Mouse (Mus musculus) heart, adult 9 months (tissue): ENCODE data around the gene Tbc1d22b.

Experiments used
- DNase-seq, 2 experiments: peaks; one replicate each; pipeline ENCODE4 v3.0.0; 2022; ENCODE audit warnings: low spot score in 2 of 2

Gene Tbc1d22b

GRCm38 (mm10) chr17:29541419-29541818 is 8.2 kb upstream of the Tbc1d22b start:
- peak; percentile 91 to 93 for DNase-seq

- no peak for DNase-seq
Observed at GRCm38 (mm10) chr17:29542831-29543690, 6.5 kb upstream of the Tbc1d22b start.

GRCm38 (mm10) chr17:29544064-29544463 is 5.5 kb upstream of the Tbc1d22b start:
- DNase-seq: no peak

- no peak for DNase-seq
Observed at GRCm38 (mm10) chr17:29545241-29545640, 4.3 kb upstream of the Tbc1d22b start.

- DNase-seq: no peak
Observed at GRCm38 (mm10) chr17:29548494-29548893, 1.1 kb upstream of the Tbc1d22b start.

- DNase-seq: no peak
Observed at GRCm38 (mm10) chr17:29548994-29549393, 591 bp upstream of the Tbc1d22b start.

GRCm38 (mm10) chr17:29551019-29551418 is 1.4 kb downstream of the Tbc1d22b start:
- DNase-seq: peak in 1 of 2 experiments; percentile 12

- no peak for DNase-seq
Observed at GRCm38 (mm10) chr17:29552162-29552732, 2.7 kb downstream of the Tbc1d22b start, which contains the start of gene Tmem217. Gene Tmem217 (minus strand): TSS chr17:29552385.

GRCm38 (mm10) chr17:29554176-29554575 is 4.6 kb downstream of the Tbc1d22b start:
- DNase-seq: no peak

GRCm38 (mm10) chr17:29556456-29556855 is 6.9 kb downstream of the Tbc1d22b start:
- DNase-seq: no peak

GRCm38 (mm10) chr17:29556893-29557292 is 7.3 kb downstream of the Tbc1d22b start:
- DNase-seq: no peak

- no peak for DNase-seq
Observed at GRCm38 (mm10) chr17:29558476-29558875, 8.9 kb downstream of the Tbc1d22b start.

GRCm38 (mm10) chr17:29565521-29565920 is 15.9 kb downstream of the Tbc1d22b start:
- no peak for DNase-seq

GRCm38 (mm10) chr17:29568435-29568834 is 18.9 kb downstream of the Tbc1d22b start:
- DNase-seq: no peak

GRCm38 (mm10) chr17:29569831-29570230 is 20.2 kb downstream of the Tbc1d22b start:
- DNase-seq: no peak

GRCm38 (mm10) chr17:29579579-29580126 is 30.1 kb downstream of the Tbc1d22b start:
- no peak for DNase-seq

- no peak for DNase-seq
Observed at GRCm38 (mm10) chr17:29583569-29583968, 34.0 kb downstream of the Tbc1d22b start.

- no peak for DNase-seq
Observed at GRCm38 (mm10) chr17:29584306-29584705, 34.7 kb downstream of the Tbc1d22b start.

GRCm38 (mm10) chr17:29584737-29585136 is 35.2 kb downstream of the Tbc1d22b start:
- no peak for DNase-seq

GRCm38 (mm10) chr17:29585446-29585845 is 35.9 kb downstream of the Tbc1d22b start:
- no peak for DNase-seq

- DNase-seq: no peak
Observed at GRCm38 (mm10) chr17:29586921-29587320, 37.3 kb downstream of the Tbc1d22b start.

GRCm38 (mm10) chr17:29589221-29589898 is 39.8 kb downstream of the Tbc1d22b start:
- DNase-seq: no peak
